Mouse (Mus musculus) NIH3T3 (cell line): ENCODE measurements around the gene Atp5c1.

Experiments used
- DNase-seq: peaks from one replicate; pipeline ENCODE4 v3.0.0-alpha.2; 2012; ENCODE audit warnings: low read depth

Gene Atp5c1

GRCm38 (mm10) chr2:10050878-10051277, 29.4 kb downstream of the Atp5c1 start:
- DNase-seq, result no peak

DNA sequence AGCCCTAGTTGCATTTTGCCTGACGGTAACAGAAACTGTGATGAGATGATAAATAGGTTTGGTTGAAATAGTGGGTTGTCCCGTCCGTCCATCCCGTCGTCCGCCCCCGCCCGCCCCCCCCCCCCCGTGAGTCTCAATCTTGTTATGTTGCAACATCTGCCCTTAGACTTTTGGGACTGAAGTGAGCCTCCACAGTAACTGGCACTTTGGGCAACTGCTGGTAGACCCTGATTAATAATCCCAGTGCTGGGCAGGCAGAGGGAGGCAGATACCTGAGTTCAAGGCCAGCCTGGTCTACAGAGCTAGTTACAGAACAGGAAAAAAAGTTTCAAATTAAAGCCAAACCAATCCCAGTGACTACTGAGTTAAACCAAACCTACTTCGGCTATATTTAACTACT, 30.9 kb downstream of the Atp5c1 start:
- peak; percentile 34 for DNase-seq

GRCm38 (mm10) chr2:10048461-10048860, 31.8 kb downstream of the Atp5c1 start, which contains the start of gene Taf3:
Gene Taf3, minus strand, starts transcription at chr2:10048596.
- DNase-seq, result peak; percentile 94

DNA sequence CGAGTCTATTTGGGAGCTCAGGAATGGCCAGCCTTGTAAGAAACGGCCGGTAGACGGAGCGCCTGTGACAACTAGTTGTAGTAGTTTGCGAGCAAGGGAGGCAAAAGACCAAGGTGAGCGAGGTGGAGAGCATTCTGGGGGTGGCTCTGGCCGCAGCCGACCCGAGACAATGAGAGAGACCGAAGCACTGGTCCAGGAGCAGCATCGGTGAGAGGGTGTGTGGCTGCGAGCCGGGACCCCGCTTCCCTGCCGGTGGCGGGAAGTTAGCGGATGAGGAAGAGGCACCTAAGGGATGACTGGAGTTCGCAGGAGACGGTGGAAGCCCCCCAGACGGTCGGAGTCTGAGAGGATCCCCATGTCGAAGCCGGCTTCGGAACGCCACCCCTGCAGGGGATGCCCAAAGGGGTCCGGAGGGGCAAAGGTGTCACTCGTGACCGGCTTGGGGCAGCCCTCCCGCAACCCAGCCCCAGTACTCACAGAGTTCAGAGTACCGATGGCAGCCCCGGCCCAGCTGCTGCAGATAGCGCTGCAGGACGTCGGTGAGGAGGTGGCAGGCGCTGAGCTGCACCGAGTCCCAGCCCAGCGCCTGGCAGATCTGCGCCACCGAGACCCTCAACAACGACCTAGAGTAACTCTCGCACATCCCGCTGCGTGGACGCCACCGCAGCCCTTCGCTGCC, 32.4 kb downstream of the Atp5c1 start:
- peak; percentile 60 for DNase-seq

GRCm38 (mm10) chr2:10034976-10035375, 45.3 kb downstream of the Atp5c1 start:
- no peak for DNase-seq

- no peak for DNase-seq
Measured at GRCm38 (mm10) chr2:10033684-10034083, 46.6 kb downstream of the Atp5c1 start.

- no peak for DNase-seq
Measured at GRCm38 (mm10) chr2:10029755-10030154, 50.6 kb downstream of the Atp5c1 start.

DNA sequence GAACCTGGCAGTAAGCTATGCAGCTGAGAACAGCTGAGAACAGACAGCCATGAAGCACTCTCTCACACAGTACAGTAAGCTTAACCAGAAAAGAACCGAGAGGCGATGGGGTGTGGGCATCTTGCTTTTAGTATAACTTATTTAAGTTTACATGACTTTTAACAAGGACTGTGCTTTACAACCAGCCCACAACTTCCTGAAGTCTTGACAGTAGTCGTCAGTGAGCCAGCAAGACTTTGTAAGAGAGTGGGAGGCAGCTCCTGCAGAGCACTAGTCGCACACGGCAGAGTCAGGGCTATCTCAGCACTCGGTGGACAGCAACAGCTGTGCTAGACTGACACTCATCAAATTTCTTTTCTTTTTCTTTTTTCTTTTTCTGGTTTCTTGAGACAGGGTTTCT, 56.0 kb downstream of the Atp5c1 start:
- no peak for DNase-seq

GRCm38 (mm10) chr2:10021296-10021695, 59.0 kb downstream of the Atp5c1 start:
- no peak for DNase-seq

- no peak for DNase-seq
Measured at GRCm38 (mm10) chr2:10014951-10015635, 65.2 kb downstream of the Atp5c1 start.

DNA sequence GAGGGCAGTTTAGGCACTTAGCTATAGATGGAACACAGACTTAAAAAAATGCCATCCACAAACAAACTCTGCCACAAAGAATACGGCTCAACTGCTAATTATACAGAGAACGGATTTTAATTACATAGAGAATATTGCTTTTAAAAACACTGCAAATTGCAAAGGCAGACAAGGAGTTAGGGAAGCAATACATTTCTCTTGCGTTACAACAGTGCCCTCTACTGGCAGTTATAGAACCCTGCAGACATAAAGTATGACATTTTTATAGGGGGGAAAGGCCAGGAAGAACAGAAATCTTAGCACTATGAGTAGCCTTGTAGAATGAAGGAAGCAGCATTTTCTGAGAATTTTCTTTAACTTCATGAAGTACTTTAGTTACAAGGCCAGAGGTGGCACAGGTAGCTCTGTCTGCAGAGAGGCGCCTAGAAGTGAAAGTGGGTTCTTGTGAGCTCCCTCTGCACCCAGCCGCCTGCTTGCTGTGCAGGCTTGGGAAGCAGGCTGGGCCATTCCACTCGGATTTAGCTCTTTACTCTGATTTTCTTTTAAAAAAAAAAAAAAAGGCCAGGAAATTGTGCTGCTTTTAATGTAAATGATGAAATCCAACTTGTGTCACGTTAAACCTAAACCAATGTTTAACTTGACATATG, 69.9 kb downstream of the Atp5c1 start:
- DNase-seq, result peak; percentile 83

DNA sequence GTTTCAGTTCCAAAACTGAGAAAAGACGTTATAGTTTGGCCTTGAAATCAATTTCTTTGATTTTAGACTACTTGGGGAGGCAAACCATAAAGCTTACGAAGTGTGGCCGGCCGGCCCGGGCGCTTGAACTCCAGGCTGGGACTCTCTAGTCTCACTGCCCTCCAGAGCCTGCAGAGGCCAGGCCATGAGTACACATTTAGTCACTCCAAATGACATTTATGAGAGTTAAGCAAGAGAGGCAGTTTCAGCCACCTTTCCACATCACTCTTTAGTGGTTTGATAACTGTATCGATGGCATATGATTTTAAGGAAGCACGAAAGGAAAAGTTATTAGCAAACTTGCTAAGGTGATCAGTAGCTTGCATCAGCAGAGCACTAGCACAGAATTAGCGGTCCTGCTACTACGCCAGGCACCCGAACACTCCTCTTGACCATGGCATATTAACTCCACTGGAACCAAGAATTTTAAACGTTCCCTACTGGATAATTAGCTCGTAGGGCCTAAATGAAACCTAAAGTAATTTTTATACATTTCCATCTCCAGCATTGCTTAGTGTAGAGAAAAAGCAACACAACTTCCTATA, 70.5 kb downstream of the Atp5c1 start:
- DNase-seq, result no peak

GRCm38 (mm10) chr2:10008593-10008992, 71.7 kb downstream of the Atp5c1 start:
- no peak for DNase-seq
